Mouse (Mus musculus): ENCODE results near the gene Sorbs1.
A peak's percentile ranks its signal among the peaks of the same experiment; 100 is the strongest.

Sorbs1 gene

GRCm38 (mm10) chr19:40297078-40297797 is 216.3 kb downstream of the Sorbs1 start:
- DNase-seq: no peak

GRCm38 (mm10) chr19:40294231-40294630 is 219.3 kb downstream of the Sorbs1 start:
- DNase-seq: no peak

- no peak for DNase-seq
Observed at GRCm38 (mm10) chr19:40293791-40294190, 219.8 kb downstream of the Sorbs1 start.

- DNase-seq: no peak
Observed at GRCm38 (mm10) chr19:40290099-40290724, 223.4 kb downstream of the Sorbs1 start.

GRCm38 (mm10) chr19:40288415-40288814 is 225.2 kb downstream of the Sorbs1 start:
- DNase-seq: no peak

- no peak for DNase-seq
Observed at GRCm38 (mm10) chr19:40284704-40285103, 228.9 kb downstream of the Sorbs1 start.

GRCm38 (mm10) chr19:40283415-40283814 is 230.2 kb downstream of the Sorbs1 start:
- no peak for DNase-seq

- no peak for DNase-seq
Observed at GRCm38 (mm10) chr19:40278372-40279023, 235.1 kb downstream of the Sorbs1 start.

- no peak for DNase-seq
Observed at GRCm38 (mm10) chr19:40277494-40277893, 236.1 kb downstream of the Sorbs1 start.

- peak; percentile 29 to 43 for DNase-seq
Observed at GRCm38 (mm10) chr19:40275401-40276188, 238.0 kb downstream of the Sorbs1 start.

GRCm38 (mm10) chr19:40272674-40273073 is 240.9 kb downstream of the Sorbs1 start:
- no peak for DNase-seq

- peak; percentile 36 to 40 for DNase-seq
Observed at GRCm38 (mm10) chr19:40271308-40271892, 242.2 kb downstream of the Sorbs1 start, which contains the start of gene Pdlim1. Gene Pdlim1, minus strand, starts transcription at chr19:40271842.

- DNase-seq: no peak
Observed at GRCm38 (mm10) chr19:40270351-40271307, 242.9 kb downstream of the Sorbs1 start.

GRCm38 (mm10) chr19:40269526-40269925 is 244.1 kb downstream of the Sorbs1 start:
- no peak for DNase-seq

- no peak for DNase-seq
Observed at GRCm38 (mm10) chr19:40268493-40268892, 245.1 kb downstream of the Sorbs1 start.

GRCm38 (mm10) chr19:40267380-40267779 is 246.2 kb downstream of the Sorbs1 start:
- DNase-seq: no peak

GRCm38 (mm10) chr19:40259485-40259884 is 254.1 kb downstream of the Sorbs1 start:
- DNase-seq: no peak

- no peak for DNase-seq
Observed at GRCm38 (mm10) chr19:40257396-40257795, 256.2 kb downstream of the Sorbs1 start.

GRCm38 (mm10) chr19:40256376-40257050 is 257.1 kb downstream of the Sorbs1 start:
- DNase-seq: no peak

GRCm38 (mm10) chr19:40255561-40255960 is 258.0 kb downstream of the Sorbs1 start:
- DNase-seq: no peak

- no peak for DNase-seq
Observed at GRCm38 (mm10) chr19:40254741-40255140, 258.8 kb downstream of the Sorbs1 start.
